Mouse (Mus musculus) layer of hippocampus, adult 11-12 months (tissue): ENCODE measurements around the gene Dennd1a.

Experiments
- DNase-seq: peaks from one replicate; pipeline ENCODE4 v3.0.0; 2022; ENCODE audit warnings: low spot score

Dennd1a gene

GRCm38 (mm10) chr2:38164326-38165035 is 122.7 kb downstream of the Dennd1a start:
- DNase-seq, result no peak

- DNase-seq, result no peak
Measured at GRCm38 (mm10) chr2:38162486-38162885, 124.7 kb downstream of the Dennd1a start.

- no peak for DNase-seq
Measured at GRCm38 (mm10) chr2:38161484-38161883, 125.7 kb downstream of the Dennd1a start.

DNA sequence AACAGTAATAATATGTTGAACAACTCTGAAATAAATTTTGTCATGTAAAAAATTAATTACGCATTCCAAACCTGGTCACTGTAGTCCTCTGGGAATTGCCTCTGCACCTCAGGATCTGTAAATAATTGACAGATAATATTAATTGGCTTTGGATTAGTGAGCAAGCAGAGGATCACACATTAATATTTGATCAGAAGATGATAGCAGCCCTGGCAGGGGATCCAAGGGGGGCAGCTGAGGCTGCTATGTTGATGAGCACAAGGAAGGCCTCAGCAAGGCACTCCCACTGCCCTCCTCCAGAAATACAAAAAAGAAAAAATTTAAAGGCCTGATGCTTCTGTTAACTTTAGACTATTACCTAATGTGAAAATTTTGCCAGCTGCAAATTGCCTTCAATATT is 127.5 kb downstream of the Dennd1a start:
- DNase-seq, result no peak

DNA sequence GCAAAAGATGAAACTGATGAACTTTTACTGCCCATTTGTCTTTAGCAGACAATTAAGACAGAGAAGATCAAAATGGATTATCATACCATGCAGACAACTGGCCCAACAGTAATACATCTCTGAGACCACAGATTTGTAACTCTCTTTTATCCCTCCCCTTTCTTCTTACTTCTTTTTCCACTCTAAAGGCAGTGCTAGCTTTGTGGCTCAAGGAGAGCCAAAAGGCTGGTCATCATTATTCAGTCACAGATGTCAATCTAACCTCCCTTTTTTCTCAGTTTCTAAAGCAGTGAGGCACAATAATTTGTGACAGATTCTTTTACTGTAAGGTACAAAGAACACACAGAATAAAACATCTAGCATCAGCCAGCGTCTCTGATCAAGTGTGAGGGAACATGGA is 130.2 kb downstream of the Dennd1a start:
- DNase-seq, result no peak

GRCm38 (mm10) chr2:38156001-38156400 is 131.2 kb downstream of the Dennd1a start:
- no peak for DNase-seq

- DNase-seq, result no peak
Measured at GRCm38 (mm10) chr2:38144831-38145230, 142.4 kb downstream of the Dennd1a start.

GRCm38 (mm10) chr2:38144067-38144779 is 143.0 kb downstream of the Dennd1a start:
- DNase-seq, result no peak

GRCm38 (mm10) chr2:38142905-38143304 is 144.3 kb downstream of the Dennd1a start:
- DNase-seq, result no peak

GRCm38 (mm10) chr2:38142210-38142609 is 145.0 kb downstream of the Dennd1a start:
- DNase-seq, result no peak

DNA sequence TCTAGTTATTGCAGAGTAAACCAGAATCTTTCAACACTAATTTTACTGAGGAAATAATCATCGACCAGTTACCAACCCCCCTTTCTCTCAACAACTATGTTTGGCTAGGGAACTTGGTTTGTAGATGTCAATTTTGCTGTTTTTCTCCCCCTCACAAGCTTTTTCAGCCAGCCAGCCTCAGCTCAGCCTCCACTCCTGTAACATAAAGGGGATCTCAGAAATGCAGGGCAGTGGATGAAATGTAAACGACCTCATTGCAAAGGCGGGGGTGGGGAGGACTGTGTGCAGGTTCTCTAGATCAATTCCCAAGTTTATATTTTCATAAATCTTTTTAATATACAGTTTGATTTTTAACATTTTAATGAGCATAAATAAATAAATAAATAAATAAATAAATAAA is 147.7 kb downstream of the Dennd1a start:
- DNase-seq, result no peak

DNA sequence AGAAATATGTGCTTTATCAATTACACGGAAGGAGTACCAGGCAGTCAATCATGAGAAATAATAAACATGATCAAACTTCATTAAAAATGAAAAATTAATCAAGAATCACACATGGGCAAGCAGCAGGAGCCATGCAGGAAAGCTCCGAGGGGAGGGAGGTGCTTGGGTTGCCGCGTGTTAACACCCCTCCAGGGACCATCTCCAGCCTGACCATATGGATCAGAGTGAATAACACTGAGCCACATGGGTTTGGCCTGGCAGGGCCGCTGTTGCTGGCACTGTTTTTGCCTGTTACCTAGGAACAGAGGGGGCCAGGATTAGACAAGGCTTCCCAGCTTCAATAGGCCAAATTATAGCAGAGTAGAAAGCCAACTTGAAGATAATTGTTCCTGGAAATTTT is 150.1 kb downstream of the Dennd1a start:
- DNase-seq, result peak; percentile 32

DNA sequence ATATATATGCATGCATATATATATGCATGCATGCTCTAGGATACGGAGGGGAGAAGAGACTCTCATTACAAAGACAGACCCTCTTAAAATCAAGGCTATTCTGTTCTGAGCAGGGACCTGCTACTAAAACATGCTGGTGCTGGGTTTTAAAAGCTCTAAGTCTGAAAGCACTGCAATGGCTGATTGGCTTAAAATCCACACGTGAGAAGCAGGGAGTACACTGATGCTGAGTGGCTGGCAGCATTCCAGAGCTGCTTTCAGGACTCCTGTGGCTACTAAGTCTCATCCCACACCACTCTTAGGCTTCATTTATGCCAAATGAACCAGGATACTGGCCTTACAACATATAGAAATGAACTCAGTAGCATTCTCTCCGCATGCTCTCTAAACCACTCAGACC is 151.8 kb downstream of the Dennd1a start:
- DNase-seq, result no peak

GRCm38 (mm10) chr2:38133036-38133825 is 154.0 kb downstream of the Dennd1a start:
- DNase-seq, result no peak

GRCm38 (mm10) chr2:38132233-38132822 is 154.9 kb downstream of the Dennd1a start:
- no peak for DNase-seq

DNA sequence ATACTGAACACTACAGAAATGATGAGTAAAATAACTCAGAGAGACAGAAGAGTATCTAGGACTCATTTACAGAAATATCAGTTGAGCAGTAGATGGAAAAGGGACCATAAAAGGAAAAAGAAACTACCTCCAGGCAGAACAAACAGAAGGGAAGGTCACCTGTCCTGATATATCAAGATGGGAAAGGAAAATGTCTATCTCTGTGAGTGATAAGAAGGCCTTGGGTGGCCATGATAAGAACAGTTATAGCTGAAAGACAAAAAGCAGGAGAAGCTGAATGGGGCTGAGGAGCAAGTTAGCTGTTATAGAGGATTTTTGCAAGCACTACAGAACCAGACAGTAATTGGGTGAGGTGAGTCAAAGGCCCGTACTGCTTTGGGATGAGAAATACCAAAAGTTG is 155.7 kb downstream of the Dennd1a start:
- no peak for DNase-seq

GRCm38 (mm10) chr2:38129961-38130802 is 157.0 kb downstream of the Dennd1a start:
- no peak for DNase-seq

GRCm38 (mm10) chr2:38126383-38126732 is 160.8 kb downstream of the Dennd1a start:
- no peak for DNase-seq

DNA sequence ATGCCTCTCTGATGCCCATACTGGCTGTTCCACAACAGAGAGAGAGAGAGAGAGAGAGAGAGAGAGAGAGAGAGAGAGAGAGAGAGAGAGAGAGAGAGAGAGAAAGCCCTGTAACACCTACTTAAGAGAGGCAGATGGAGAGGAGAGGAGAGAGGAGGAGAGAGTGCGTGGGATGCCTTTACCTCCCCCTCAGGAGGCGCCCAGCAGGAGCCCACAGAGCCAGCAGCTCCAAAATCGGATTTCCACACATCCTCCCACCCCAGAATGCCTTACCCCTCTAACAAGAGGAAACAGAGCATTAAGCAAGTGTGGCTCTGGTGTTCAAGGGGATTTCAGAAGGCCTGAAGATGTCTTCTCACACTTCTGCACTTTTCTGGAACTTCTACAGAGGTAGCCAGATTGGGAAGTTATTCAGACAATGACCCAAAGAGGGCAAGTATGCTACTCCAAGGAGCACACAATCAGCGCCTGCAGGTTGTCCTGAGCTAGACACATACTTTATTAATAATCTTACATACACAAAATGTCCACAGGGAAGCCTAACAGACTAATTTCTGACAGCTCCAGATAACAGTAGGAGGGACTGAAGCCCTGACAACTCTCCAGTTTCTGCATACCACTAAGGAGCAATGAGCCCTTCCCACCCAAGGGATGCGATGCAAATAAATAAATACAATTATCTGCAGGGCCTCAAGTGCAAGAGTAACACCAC is 161.4 kb downstream of the Dennd1a start:
- no peak for DNase-seq

GRCm38 (mm10) chr2:38124727-38125126 is 162.5 kb downstream of the Dennd1a start:
- DNase-seq, result no peak

DNA sequence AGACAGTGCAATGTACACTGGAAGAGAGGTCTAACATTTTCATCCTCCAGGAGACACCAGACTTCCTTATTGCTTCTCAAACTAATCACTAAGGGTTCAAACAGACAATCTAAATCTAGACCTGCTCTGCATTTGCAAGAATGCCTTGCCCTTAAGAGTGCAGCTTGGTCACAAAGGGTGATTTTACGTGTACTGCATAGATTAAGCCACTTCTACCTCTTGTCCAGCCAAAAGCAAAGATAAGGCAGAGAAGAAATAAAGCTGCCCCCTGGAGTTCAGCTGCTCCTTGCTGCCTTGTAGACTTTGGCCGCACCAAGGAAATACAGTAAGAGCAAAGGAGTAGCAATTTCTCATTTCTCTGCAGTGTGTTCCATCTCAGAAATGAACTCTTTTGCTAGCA is 172.2 kb downstream of the Dennd1a start:
- no peak for DNase-seq
